Mouse (Mus musculus) CD8-positive naive resting alpha-beta T cell, adult 2 months (primary cell): ENCODE measurements around the gene Glod4.

Experiments
- DNase-seq, 2 experiments: peaks; one replicate each; pipeline ENCODE4 v3.0.0; 2022; ENCODE audit warnings: low read depth in 2 of 2, low spot score in 2 of 2

The Glod4 gene

GRCm38 (mm10) chr11:76206793-76207192 lies 36.7 kb downstream of the Glod4 start:
- DNase-seq = no peak

DNA sequence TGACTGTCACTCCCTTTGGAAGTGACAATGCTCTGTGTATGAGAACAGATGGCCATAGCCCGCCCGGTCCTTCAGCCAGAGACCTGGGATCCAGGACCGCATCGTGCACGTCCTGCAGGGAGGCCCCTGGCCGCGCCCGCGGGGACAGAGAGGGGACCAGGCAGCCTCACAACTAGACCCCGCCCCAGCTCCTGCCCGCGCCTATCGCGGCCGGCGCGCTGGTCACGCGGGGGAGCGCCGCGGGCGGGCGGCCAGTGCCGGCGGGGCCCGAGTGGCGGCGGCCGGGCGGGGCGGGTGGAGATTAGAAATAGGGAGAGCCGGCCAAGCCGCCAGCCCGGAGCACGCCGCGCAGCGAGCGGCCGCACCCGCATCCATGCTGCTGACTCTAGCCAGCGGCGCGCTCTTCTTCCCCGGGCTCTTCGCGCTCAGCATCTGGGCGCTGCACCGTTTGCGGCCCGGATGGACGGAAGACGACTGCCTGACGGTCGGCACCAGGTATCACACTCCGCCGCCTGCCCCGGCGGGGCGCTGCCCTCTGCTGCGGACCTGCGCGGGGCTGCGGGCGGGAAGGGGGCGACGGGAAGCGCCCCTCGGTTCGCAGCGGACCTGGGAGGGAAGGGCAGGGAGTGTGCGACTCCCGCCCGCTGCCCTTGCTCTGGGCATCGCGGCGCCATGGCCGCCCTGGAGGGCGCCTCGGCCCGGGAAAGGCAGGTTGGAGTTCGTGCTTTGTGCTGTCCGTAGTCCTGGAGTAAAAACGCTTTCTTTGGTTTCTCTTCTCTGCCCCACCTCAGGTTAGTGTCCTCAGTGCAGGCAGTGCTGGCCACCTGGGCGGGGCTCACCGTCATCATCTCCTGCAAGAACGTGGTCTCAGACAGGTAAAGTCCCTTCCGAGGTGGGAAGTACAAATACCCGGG lies 41.5 kb downstream of the Glod4 start:
- DNase-seq = peak; percentile 10 to 28

GRCm38 (mm10) chr11:76196977-76197469 lies 46.5 kb downstream of the Glod4 start:
- no peak for DNase-seq

- DNase-seq = no peak
These were observed 47.1 kb downstream of the Glod4 start for GRCm38 (mm10) chr11:76196275-76196976.

DNA sequence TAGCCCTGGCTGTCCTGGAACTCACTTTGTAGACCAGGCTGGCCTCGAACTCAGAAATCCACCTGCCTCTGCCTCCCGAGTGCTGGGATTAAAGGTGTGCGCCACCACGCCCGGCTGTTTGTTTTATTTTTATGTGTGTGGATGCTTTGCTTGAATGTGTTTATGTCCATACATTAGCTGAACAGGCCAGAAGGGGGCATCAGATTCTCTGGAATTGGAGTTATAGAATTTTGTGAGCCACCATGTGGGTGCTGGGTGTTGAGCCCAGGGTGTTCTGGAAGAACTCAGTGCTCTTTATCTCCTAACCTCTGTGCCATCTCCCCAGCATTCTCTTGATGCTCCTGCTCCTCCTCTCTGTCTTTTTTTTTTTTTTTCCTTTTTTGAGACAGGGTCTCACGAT lies 56.6 kb downstream of the Glod4 start:
- no peak for DNase-seq

DNA sequence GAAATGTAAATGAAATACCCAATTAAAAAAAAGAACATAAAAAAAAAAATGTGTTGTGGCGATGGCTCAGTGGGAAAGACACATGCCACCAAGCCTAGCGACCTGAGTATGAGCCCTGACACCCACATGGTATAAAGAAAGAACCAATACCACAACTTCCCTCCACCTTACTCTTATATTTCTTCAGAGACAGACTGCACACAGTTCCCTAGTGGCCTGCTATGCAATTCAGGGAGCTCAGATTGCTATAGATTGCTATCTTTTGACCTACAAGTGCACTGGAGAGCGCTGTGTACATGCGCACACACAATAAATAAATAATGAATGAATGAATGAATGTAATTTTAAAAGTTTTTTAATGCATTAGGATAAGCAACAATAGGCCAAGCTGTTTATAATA lies 59.8 kb downstream of the Glod4 start:
- no peak for DNase-seq

- DNase-seq = no peak
These were observed 63.4 kb downstream of the Glod4 start for GRCm38 (mm10) chr11:76180146-76180540.

DNA sequence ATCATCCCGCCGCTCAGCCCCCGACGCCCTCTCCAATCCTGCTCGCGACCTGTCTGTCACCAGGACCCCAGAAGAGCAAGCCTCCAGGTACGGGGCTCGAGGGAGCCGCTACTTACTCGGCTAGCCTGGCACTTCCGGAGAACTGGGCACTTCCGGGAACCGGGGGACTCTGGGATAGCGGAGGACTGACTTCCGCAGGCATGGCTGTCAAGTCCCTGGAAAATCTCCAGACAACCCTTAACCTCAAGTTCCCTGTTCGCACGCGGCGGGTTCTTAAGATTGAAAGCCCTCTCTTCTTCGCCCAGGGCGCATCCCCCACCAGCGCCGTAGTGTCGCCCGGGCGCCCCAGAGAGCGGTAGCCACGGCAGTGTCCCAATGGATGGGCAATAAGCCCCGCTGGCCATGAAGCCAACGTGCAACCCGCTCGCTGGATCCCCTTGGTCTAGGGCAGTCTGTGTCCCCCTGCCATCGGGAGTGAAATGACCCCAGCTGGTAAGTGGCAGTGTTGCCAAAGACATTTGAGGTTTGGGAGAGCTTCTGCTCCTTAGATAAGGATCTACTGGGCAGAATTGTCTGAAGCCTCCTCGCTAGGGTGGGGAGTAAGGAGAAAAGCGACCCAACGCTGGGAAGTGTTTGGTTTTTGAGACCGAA lies 63.9 kb downstream of the Glod4 start, which contains the start of the genes Vps53 and Fam57a:
TSS of gene Vps53 (minus strand) at position 153 of the 651 bp plus-strand sequence.
TSS of gene Fam57a (plus strand) at position 177 of the 651 bp plus-strand sequence.
- peak; percentile 68 to 75 for DNase-seq

GRCm38 (mm10) chr11:76178726-76179494 lies 64.6 kb downstream of the Glod4 start:
- no peak for DNase-seq

GRCm38 (mm10) chr11:76170207-76170606 lies 73.3 kb downstream of the Glod4 start:
- no peak for DNase-seq

- DNase-seq = no peak
These were observed 74.5 kb downstream of the Glod4 start for GRCm38 (mm10) chr11:76168976-76169375.

DNA sequence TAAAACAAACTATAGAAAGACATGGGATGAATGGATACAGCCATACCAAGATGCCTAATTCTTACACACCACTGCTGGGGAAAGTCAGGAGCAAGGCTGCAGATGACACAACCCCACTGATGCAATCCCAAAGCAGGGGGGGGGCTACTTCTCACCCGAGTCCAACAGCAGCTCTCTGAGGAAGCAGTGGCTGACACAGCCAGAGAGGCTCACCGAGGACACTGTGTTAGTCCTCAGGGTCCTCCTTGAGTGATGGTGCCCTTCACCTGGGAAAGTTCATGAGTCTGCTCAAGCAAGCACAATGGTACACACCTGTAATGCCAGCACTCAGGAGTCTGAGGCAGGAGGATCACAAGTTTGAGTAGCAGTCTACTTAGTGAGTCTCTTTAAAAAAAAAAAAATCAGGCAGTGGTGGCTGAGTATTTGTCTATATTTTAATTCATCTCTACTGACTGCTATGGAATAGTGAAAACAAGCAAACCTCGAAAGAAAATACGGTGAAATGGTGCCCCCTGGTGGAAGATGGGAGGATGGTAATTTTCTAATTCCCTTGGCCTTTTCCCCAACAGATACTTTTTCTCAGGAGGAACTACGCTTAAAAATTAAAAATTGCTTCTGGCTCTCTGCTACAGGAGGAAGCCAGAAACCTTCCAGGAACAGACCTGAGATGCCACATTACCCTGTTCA lies 76.3 kb downstream of the Glod4 start:
- peak; percentile 69 to 76 for DNase-seq

DNA sequence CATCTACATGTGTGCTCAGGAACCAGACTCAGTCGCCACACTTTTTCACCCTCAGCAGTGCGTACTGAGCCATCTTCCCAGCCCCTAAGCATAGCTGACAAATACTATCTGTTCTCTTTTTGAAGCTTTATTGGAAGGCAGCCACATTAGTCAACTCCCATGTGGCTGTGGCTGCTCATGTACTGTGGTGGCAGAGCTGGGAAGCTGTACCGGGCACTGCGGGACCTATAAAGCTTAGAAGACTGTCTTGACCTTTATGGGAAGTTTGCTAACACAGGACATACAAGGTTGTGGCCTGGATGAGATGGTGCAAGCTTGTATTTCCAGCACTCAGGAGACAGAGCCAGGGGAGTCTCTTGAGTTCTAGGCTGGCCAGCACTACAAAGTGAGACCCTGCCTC lies 76.9 kb downstream of the Glod4 start:
- DNase-seq = no peak

DNA sequence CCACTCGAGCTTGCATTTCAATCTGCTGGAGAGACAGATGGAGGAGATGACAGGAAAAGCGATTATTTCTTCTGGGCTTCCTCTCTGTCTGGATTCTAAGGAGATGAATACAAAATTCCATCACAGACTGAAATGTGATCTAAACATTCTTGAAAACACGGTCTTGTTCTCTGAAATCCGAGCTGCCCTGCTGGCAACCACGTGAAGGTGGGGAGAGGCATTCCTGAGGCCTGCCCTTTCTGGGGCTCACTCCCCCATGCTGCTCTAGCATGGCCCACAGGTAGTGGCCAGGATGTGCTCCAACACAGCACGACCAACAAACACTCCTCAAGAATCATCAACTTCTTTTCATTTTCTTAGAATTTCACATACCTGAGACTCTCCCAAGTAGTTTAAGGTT lies 83.3 kb downstream of the Glod4 start:
- no peak for DNase-seq

- DNase-seq = no peak
These were observed 85.2 kb downstream of the Glod4 start for GRCm38 (mm10) chr11:76158375-76158774.

DNA sequence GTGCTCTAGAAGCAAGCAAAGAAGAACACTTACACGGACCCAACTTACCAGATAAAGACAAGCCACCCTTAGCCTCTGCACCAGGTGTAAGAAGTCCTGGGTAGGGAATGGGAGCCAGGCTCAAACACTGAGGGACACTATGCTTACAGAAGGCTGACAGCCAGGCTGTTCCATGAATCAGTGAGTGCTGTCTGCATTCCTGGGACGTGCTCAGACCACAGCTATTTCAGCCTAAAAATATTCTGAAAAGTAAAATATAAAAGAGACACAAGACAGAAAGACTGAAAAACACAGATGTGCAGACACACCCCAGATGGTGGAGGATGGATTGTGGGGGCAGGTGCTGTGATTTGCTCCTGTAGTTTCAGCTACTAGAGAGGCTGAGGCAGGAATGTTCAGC lies 88.7 kb downstream of the Glod4 start:
- no peak for DNase-seq

DNA sequence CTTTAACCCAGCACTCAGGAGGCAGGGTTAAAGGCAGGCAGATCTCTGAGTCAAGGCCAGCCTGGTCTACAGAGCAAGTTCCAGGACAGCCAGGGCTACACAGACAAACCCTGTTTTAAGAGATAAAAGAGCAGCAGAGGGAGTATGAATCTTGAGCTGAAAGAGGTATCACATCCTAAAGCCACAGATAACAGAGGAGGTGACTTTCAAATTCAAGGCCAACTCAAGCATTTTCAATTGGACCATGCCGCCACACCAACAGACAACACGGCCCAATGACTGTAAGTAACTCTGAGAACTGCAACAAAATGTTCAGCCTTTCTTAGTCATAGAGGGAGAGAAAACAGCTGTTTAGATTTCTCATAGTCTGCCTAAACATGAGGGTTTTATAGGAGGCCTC lies 89.3 kb downstream of the Glod4 start:
- DNase-seq = no peak

- DNase-seq = no peak
These were observed 90.1 kb downstream of the Glod4 start for GRCm38 (mm10) chr11:76153236-76153951.

- no peak for DNase-seq
These were observed 92.5 kb downstream of the Glod4 start for GRCm38 (mm10) chr11:76150980-76151379.
